Mouse (Mus musculus) bone marrow macrophage, adult 2 months (primary cell): ENCODE measurements around the gene Pllp.

ENCODE experiments used
- CTCF ChIP-seq: IDR thresholded peaks from 2 replicates; pipeline ENCODE4 v1.5.1; 2012; ENCODE audit warnings: low read depth, mild to moderate bottlenecking, low read length, moderate library complexity
- POLR2A ChIP-seq: IDR thresholded peaks from 2 replicates; pipeline ENCODE4 v1.6.1; 2012; ENCODE audit warnings: mild to moderate bottlenecking, low read depth, low read length, borderline replicate concordance

DNA sequence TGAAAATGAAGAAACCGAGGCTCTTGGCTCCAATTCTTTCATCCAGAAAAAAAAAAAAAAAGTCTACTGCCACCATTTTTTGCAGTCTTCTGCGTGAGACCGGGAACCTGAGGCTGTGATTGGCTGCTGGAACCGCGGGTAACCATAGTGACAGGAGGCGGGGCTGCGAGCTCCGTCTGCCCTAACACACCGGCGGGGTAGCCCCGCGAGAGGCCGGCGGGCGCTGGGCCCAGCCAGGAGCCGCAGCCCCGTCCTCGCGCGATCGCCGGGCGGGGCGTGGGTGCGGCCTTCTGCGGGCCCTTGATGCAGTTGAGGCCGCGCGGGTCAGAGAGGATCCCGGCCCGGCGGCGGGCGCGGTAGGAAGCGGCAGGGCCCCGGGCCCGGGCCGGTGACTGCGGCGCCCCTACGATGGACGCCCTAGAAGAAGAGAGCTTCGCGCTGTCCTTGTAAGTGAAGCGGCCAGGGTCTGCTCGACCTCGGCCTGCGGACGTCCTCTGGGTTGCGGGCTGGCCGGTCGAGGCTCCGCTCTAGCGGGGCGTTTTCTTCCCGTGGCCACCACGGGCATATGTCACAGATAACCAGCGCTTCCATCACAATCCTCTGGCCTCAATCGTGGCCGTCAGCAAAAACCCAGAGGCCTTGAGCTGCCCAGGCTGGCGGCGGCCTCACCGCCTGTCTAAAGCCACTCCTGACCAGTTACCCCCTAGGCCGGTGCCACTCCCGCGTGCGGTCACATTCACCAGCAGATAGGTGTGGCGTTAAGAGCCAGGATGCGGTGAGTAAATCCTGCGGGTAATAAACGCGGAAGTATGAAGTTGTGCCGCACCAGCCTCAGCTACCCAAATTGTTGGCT, 29.4 kb downstream of the Pllp start, which contains the start of gene Arl2bp:
- no peak for TF ChIP-seq CTCF
- TF ChIP-seq POLR2A = no peak
